Mouse (Mus musculus) kidney, adult 11 months (tissue): ENCODE results near the gene Mas1.

ENCODE experiments used
- DNase-seq: peaks from one replicate; pipeline ENCODE4 v3.0.0; 2022

Gene Mas1

DNA sequence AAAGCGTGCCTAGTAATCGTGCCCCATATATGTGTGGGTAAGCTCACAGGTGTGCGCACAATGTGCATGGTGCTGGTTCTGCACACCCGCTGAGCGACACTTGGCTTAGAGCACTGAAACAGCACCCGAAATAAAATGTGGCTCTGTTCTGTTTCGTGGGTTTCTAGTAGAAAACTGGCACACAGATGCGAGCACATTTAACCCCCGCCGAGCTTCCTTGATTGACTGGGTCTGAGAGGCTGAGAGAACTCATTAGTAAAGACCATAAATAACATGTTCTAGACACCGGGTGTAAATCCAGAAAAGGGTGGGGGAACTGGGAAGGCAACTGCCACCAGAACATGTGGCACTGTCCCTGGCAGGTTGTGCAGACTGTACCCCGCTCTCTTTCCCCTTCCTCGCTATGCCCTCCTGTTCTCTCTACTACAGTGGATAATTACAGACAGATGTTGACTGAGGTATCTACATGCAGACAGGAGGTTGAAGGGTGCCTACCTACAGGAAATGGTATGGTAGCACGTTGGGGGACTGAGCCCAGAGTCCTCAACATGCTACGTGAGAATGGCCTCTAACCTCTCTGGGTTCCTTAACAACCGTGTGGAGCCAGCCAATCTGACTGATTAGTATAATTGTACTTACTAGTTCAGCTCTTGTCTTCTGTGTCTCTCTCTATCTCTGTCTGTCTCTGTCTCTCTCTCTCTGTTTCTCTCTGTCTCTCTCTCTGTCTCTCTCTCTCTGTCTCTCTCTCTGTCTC is 4.5 kb upstream of the Mas1 start:
- no peak for DNase-seq

DNA sequence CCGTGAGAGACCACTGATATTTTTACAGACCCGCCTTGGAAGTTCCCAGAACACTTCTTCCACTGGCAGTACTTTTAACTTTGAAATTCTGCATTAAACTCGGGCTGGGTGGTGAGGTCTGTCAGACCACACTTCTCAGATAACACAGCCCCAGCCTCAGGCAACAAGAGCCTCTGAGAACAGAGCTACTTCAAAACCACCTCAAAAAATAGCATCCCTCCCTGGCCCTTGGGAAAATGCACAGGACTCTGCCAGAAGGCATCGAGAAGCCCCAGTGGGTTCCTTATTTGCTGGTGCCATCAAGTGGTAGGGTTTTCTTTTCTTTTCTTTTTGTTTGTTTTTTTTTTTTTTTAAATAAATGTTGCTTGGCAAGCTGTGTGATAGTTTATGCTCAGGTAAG is 697 bp upstream of the Mas1 start:
- DNase-seq: no peak

DNA sequence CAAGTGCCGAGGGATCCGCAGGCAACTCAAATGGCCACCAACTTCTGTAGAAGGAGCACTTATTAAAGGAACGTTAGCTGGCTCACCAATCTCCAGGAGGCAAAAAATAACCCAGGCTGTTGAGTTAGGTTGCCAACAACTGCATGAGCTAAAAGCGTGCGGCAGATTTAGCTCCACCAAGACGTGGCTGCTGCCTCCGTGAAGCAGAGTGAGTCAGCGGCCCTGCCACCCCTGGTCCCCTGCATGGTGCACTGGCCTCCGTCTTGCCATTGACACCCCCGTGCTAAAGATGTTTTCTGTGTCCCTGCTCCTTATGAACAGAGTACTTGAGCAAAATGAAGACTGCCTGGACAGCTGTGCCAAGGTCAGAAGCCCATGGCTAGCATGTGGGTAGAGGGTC is 1.1 kb downstream of the Mas1 start:
- DNase-seq: no peak

DNA sequence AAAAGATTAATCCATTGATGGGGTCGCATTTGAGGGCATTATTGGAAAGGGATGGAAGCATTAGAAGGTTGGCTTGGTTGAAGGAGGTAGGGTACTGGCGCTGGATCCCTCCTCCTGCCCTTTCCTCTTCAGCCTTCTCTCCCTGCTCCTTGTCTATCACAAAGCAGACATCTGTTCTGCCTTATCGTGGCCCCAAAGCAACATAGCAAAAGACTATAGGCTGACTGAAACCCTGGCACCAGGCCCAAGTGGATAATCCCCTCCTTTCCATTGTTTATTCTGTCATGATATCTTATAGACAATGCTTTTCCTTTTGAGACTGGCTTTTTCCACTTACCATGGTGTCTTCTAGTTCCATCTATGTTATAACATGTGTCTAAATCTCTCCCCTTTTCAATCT is 2.5 kb downstream of the Mas1 start:
- DNase-seq: no peak

DNA sequence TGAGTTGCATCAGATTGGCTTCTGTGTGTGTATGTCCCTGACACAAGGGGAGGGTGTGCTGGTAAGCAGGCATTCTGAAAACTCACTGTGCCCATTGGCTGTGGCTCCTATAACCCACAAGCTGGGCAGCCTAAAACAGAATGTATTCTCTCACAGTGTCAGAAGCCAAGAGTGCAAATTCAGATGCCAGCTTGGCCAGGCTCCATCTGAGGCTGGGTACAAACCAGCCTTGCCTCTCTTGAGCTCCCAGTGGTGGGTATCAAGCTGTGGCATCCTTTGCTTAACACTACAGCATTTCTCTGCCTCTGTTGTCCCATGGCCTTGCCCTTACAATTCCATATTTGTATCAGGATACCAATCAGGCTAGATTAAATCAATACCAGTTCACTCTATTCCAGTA is 3.8 kb downstream of the Mas1 start:
- no peak for DNase-seq

DNA sequence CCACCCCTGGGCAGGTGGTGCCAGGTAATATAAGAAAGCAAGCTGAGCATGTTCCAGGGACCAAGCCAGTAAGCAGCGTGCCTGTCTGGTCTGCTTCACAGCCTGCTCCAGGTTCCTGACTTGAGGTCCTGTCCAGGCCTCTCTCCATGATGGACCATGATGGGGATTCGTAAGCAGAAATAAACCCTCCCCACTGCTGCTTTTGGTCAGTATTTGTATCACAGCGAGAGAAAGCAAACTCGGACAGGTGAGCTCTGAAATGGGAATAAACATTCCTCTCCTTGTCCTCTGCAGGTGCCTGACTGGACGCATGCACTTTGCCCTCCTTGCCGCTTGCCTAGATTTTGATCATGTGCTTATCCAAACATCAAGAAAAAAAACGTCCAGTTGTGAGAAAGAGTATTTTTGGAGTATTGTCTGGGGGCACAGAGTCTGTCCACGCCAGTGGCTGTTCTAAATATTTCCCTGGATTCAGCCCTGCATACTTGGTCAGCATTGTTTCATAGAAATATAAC is 8.9 kb downstream of the Mas1 start:
- DNase-seq: peak; percentile 46

DNA sequence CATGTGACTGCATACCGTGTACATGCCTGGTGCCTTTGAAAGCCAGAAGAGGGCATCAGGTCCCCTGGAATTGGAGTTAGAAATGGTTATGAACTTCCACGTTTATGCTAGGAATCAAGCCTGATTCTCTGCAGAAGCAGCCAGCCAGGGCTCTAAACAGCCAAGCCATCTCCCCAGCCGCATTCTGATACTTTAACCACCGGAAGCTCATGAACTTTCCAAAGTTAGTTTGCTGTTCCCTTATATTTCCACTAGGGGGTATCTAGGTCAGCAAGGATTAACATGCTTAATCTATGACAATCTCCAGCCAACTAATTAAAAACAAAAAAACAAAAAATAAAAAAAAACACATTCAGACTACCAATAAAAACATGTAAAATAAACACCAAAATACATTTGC is 9.9 kb downstream of the Mas1 start:
- no peak for DNase-seq

DNA sequence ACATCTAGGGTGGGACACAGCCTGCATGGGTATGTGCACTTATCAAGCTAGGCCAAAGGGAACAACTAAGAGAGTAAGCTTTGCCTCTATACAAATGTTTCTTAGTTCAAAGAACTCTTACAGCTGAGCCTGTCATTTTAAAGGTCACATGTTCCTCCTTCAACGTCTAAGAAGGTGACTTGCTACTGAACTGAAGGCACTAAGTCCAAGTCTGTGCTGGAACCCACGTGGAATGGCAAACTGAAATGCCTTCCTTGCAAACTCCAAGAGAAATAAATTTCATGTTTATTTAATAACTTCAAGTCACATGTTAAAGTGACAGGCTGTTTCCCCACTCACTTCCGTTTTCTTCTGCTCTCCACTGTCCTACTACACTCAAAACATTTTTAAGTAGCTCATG is 10.5 kb downstream of the Mas1 start:
- no peak for DNase-seq

DNA sequence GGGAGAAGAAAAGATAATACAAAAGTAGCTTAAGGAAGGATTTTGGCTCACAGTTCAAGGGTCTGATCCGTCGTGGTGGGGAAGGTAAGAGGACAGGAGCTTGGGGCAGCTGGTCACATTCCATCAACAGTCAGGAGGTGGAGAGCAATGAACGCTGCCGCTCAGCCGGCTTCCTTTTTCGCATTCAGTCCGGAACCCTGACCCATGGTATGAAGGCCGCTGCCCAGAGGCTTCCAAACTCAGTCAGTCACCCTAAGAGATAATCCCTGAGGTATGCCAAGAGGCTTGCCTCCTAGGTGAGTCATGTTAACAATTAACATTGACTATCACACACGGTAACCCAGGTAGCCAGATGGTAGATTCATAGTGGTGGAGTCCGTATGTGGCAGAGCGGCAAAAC is 13.6 kb downstream of the Mas1 start:
- peak; percentile 42 for DNase-seq

DNA sequence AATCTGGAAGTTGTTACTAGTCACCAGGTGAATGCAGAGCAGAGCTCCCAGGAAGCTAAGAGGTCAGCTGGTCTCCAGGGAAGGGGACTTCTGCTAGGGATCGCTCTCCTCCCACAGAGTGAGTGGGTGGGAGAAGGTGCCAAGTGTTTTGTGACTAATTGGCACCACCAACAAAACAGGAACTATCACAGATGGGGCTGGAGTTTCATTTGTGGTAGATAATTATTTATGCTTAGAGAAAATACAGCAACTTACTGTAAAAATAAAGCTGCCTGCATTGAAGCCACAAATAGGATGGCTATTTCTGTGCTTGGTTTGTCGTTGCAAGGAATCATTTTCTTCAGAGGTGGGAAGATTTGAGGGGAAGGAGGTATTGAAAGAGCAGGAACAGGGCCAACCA is 14.1 kb downstream of the Mas1 start:
- no peak for DNase-seq

DNA sequence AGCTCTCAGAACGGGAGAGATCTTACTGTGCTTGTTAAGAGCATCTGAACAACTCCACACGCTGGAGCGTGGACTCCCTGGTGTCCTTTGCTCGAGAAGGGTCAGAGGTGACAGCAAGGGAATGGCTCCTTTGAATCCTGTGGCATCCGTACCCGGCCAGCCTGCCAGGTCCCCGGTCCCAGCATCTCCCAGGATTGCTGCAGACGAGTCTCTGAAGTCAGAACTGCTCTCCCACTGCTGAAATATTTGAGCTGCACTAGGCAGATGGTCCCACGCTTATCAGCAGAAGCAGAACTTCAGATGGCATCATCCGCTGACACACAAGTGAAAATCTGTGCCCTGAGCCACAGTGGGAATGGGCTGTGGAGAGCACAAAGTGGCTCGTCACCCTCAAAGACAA is 16.3 kb downstream of the Mas1 start:
- DNase-seq: no peak

DNA sequence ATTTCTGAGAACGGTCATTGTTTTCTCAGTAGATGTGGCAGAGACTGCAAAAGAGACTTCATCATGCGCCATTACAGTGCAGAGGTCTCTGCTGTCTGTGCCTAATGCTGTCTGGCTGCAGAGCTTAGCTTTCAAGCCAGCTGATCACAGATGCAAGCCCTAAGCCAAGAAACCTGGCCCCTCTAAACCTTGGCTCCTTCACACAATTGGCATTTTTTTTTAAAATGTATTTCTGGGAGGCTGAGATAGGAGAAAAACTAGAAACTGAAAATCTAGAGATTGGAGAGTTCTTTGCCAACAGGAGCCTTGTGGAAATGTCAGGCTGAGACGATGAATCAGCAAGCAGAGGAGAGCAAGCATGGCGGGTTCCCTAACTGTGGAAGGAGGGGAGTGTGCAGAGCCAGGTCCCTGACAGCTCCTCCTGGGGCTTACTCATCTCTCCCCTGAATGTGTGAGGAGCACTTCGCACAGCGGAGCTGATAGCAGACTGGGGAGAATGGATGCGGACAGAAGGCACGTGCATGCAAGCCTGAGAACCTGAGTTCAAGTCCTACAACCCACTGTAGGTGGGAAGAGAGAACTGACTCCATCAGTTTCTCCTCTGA is 18.1 kb downstream of the Mas1 start:
- no peak for DNase-seq

DNA sequence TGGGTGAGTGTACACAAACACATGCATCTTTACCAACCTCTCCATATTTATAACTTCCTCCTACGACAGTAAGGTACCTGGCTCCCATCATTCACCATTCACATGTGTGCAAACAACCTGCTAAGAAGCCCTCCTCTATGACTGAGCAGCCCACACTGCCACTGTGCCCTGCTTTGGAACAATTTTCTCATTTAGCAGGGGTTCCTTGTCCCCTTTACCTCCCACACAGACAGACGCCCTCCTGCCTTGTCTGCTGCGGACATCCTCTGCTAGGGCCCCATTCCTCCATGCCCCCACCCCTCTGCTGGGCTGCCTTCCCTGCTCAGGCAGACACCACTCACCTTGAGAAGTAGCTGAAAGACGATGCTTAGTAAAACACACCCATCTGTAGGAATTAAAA is 20.2 kb downstream of the Mas1 start:
- DNase-seq: no peak

DNA sequence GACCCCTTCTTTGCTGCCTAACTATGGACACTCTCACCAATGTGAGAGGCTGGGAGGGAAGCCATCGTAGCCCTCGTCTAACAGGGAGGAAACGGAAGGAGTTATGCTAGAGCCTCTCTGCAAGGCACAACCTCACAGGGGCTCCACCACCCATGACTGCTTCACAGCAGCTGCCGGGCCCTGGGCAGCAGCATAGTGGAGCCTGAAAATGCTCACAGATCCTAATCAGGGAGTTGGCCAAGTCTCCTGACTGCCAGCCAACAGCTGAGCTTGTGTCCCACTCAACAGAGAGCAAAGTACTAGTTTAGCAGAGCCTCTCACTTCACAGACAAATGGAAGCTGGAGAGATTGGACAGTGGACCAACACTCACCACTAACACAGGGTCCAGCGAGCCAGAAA is 21.5 kb downstream of the Mas1 start:
- peak; percentile 69 for DNase-seq

DNA sequence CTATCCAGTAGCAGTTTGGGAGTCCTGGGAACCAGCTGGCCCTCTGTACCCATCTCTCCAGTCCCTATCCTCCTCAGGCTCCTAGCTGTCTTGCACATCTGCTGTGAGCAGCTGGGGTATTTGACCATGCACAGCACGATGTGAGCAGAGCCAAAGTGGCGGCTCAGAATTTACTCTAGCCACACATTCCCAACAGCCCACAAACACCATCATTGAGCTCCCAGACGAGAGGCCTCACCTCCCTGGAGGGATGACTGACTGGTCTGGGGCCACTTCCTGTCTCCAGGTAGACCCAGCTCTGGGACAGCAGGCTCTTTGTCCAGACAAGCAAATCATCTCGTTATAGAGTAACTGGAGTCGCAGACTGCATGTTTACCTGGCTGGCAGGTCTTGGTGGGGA is 22.1 kb downstream of the Mas1 start:
- DNase-seq: no peak

DNA sequence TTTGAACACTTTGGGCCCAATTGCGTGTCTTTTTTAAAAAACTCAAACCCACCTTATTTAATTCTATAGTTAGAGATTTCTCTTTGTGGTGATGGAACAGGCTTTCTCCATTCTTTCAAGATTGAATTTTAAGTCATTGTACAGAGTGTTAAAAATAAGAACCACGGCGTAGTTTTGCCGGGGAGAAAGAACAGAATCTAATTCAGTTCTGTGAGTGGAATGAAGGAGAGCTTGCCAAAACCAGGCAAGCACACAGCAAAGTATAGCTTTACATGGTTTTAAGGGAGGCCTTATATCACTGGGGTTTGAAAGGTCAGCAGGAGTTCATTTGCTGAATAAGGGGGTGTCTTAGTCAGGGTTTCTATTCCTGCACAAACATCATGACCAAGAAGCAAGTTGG is 23.4 kb downstream of the Mas1 start:
- DNase-seq: no peak

DNA sequence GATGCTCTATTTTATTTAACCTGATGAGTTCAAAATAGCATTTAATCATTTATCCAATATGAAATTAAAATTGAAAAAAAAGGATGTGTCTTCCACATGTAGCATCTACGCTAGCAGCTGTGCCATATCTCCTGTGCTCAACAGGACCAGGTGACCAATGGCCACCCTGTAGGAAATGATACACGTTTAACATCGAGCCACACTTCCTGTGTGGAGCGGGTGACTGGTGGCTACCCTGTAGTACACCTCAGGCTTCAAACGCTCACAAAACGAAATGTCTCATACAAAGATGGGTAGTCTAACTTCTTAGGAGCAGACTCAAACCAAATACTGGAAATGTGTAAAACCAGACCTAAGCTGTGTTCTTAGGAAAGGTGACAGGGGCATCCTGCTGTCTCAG is 24.1 kb downstream of the Mas1 start:
- no peak for DNase-seq

DNA sequence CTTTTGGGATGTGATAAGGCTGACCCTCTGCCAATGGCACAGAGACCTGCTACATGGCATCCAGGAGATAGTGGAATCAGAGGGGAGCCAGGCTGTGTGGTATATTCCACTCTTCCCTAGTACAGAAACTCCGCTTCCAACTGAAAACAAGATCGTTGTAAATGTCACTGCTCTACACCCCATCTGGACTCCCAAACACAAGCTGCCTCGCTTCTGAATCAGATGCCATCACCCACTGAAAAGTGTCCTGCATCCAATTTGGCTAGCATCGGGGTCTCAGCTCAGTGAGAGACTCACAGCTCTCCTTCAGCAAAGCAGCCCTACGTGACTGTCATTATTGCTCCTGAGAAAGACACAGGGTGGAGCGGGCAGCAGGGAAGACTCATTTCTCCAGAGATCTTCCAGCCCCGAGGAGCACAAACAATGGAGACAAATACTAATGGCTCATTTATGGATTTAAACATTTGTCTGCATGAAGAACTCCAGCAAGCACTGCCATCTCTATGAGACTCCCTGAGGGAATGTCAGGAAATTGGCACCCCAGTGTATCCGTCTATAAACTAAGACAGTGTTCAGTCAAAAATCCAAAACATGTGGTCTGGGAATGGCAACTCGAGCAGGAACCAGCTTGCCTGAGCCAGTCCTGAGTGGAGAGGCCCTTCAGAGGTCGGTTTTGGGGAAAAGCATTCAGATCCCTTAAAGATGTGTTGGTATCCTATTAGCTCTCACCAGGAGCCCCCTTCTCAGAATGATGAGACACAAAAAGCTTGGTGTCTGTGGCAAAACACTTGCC is 28.3 kb downstream of the Mas1 start:
- no peak for DNase-seq

DNA sequence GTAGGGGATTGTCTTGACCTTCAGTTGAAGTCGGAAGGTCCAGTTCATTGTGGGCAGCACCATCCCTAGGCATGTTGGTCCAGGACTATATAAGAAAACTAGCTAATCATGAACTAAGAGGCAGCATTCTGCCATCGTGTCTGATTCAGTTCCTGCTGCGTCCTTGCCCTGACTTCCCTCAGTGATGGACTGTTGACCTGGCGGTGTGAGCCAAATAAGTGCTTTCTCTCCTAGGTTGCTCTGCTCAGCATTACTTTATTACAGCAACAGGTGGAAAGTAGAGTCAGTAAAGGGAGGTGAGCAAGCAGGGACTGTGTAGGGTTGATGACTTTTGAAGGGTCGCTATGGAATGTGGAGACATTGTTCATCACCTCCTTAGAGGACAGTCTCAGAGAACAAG is 32.2 kb downstream of the Mas1 start:
- DNase-seq: peak; percentile 53

DNA sequence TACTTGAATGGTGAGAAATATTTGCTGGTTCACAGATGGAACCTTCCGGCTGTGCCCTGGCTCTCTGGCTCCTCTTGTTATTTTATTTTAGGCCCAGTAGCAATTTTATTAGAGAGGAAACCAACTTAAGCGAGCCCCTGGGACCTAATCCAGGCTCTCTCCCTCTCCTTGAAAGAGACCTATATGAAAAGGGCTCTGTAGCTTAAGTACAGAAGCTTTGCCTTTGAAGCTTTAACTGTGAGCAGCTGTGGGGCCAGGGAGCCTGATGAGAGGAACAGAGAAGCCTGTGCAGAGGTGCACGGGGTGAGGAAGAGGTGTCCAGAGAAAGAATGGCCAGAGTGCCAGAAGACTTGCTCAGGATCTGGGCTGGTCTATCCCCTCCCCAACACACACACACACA is 33.1 kb downstream of the Mas1 start:
- DNase-seq: no peak

DNA sequence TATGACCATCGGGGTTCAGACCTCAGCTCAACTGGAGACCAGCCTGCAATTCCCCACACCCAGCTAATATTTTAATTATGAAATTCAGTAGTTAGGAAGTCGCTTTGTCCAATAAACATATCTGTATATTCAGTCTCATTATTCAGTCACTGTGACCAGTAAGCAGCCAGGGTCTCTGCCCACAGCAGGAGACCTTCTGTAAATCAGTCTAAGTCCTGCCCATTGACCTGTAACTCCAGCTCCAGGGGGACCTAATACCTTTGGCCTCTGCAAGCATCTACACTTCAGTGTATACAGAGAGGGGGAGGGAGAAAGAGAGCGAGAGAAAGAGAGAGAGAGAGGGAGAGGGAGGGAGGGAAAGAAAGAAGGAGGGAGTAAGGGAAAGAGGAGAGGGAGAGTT is 33.6 kb downstream of the Mas1 start:
- DNase-seq: peak; percentile 66

DNA sequence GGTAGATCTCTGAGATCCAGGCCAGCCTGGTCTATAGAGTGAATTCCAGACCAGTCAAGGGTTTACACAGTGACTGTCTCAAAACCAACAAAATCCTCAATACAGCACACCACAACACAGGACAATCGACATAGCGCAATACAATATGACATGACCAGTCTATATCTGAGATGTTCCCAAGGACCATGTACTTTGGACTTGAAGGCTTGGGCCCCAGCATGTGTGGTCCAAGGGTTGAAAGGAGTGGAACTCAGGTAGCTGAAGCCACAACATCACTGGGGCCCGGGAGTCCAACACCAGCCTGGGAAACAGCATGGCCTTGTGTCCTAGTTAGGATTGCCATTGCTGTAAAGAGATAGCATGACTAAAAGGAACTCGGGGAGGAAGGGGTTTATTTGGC is 35.3 kb downstream of the Mas1 start:
- no peak for DNase-seq

DNA sequence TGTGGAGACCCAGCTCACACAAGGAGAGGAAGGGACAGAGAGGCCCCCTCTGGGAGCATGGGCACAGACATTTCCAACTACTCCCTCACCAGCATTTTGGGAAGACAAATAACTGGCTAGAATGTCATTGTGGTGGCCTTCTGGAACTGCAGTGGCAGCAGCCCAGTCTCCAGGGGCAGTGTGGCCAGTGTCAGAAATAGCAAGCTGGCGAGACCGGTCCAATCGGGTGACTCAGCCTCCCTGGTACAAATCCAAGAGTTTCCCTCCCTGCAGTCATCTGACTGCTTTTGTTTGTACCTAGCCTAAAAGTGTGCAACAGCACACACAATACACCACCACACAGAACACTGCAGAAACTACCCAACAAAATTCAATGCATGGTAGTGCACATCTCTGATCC is 35.7 kb downstream of the Mas1 start:
- DNase-seq: no peak

DNA sequence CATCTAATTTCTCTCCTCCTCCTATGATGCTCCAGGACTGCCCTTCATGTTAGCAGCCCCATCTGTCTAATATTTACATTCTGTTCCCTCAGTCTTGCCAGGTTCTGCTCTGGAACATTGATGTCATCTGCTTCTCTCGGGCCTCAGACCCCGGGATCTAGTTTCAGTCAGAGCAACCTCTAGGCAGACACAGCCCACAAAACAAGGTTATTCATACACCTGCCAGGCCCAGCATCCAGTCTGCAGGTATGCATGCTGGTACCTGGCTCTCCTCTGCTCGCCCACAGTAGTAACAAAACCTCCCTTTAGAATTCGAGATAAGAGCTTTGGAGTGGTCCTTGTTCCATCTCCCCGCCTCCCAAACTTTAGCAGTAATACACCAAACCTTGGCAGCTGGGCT is 37.6 kb downstream of the Mas1 start:
- DNase-seq: no peak
